Mouse (Mus musculus) cerebellum, adult 2 months (tissue): ENCODE results near the gene Snip1. TPM values are rescaled to one million over a fixed set of nuclear protein-coding genes. Genes with fewer than 3 reads are reported as not detected.

Experiments used
- DNase-seq, 2 experiments: peaks; one replicate each; pipeline ENCODE4 v3.0.0; 2021
- H3K27ac ChIP-seq: fragments of 200-500 bp; 2 replicates; pipeline ENCODE4 v1.5.1; 2012; ENCODE audit warnings: low read length, control low read depth, inconsistent platforms; ENCODE audit not compliant: insufficient read depth
- H3K27me3 ChIP-seq: fragments of 200-500 bp; 2 replicates; pipeline ENCODE4 v1.6.1; 2012; ENCODE audit warnings: inconsistent platforms, mild to moderate bottlenecking, low read length, moderate library complexity; ENCODE audit not compliant: control insufficient read depth, insufficient read depth
- H3K4me1 ChIP-seq: fragments of 200-500 bp; 2 replicates; pipeline ENCODE4 v1.6.1; 2011; ENCODE audit warnings: low read length; ENCODE audit not compliant: control insufficient read depth, insufficient read depth
- H3K4me3 ChIP-seq: fragments of 200-500 bp; replicated peaks from 2 replicates; pipeline ENCODE3; 2011; ENCODE audit warnings: mild to moderate bottlenecking, low read depth, low read length, control low read depth; ENCODE audit not compliant: insufficient read depth
- CTCF ChIP-seq: fragments of 200-500 bp; IDR thresholded peaks from 2 replicates; pipeline ENCODE4 v1.5.1; 2011; ENCODE audit warnings: low read depth, mild to moderate bottlenecking, control low read depth, low read length, moderate library complexity, borderline replicate concordance; ENCODE audit not compliant: insufficient read depth
- POLR2A ChIP-seq: fragments of 200-500 bp; IDR thresholded peaks from 2 replicates; pipeline ENCODE4 v1.6.1; 2011; ENCODE audit warnings: low read length, control low read depth, borderline replicate concordance; ENCODE audit not compliant: insufficient read depth
- WGBS: fragments of 180-500 bp; shearing (Covaris S2); methylation state at CpG from one replicate; pipeline ENCODE4 v1.1.7; 2018; 5-methylcytosine and 5-hydroxymethylcytosine counted together
- polyA plus RNA-seq: library from polyadenylated mRNA; depleted of rRNA; stranded (reverse); fragments of >200 nt; gene quantifications from 2 replicates; pipeline ENCODE4 v1.2.3, GENCODE M21; 2012

Snip1 gene
- polyA plus RNA-seq, 1 experiment, result 13.5 TPM

- Histone ChIP-seq H3K27ac (no peak overlapping the region), H3K27me3 (no peaks in the 10 kb centered on the region), H3K4me3 (no peak overlapping the region), H3K4me1 (peaks cover 26% of the 10 kb centered on the region)
- no peak for TF ChIP-seq POLR2A
- TF ChIP-seq CTCF, result peak; percentile 78
- DNase-seq, result peak; percentile 69 to 79
- 13% methylated on average over 6 of the region's 6 CpGs for WGBS
Measured at GRCm38 (mm10) chr4:125114638-125115037, 48.2 kb downstream of the Snip1 start.

- H3K27ac ChIP-seq, result no peak overlapping the region
- 63% methylated on average over 4 of the region's 4 CpGs for WGBS
- H3K4me1 ChIP-seq, result peaks cover 26% of the 10 kb centered on the region
- TF ChIP-seq POLR2A (no peak), CTCF (no peak)
- H3K27me3 ChIP-seq, result no peaks in the 10 kb centered on the region
- DNase-seq, result no peak
- H3K4me3 ChIP-seq, result no peak overlapping the region
Measured at GRCm38 (mm10) chr4:125115081-125115480, 48.6 kb downstream of the Snip1 start.

GRCm38 (mm10) chr4:125115710-125116089 is 49.2 kb downstream of the Snip1 start:
- Histone ChIP-seq H3K4me1 (peaks cover 26% of the 10 kb centered on the region), H3K4me3 (no peak overlapping the region), H3K27ac (no peak overlapping the region), H3K27me3 (no peaks in the 10 kb centered on the region)
- 51% methylated on average over 6 of the region's 6 CpGs for WGBS
- no peak for TF ChIP-seq CTCF
- no peak for TF ChIP-seq POLR2A
- peak in 1 of 2 experiments; percentile 32 for DNase-seq

GRCm38 (mm10) chr4:125116090-125116861 is 49.8 kb downstream of the Snip1 start:
- no peak overlapping the region for H3K4me3 ChIP-seq
- H3K27me3 ChIP-seq, result no peaks in the 10 kb centered on the region
- DNase-seq, result peak; percentile 59 to 72
- peak overlapping the region; percentile 5 for H3K27ac ChIP-seq
- 30% methylated on average over 9 of the region's 9 CpGs for WGBS
- H3K4me1 ChIP-seq, result peaks cover 26% of the 10 kb centered on the region
- no peak for TF ChIP-seq POLR2A
- no peak for TF ChIP-seq CTCF

- TF ChIP-seq CTCF (no peak), POLR2A (no peak)
- no peak for DNase-seq
- Histone ChIP-seq H3K4me3 (no peak overlapping the region), H3K4me1 (peaks cover 26% of the 10 kb centered on the region), H3K27ac (peak overlapping the region; percentile 5; the same call in 1 of the 2 replicates), H3K27me3 (no peaks in the 10 kb centered on the region)
- WGBS, result 44% methylated on average over 13 of the region's 13 CpGs
Measured at GRCm38 (mm10) chr4:125116929-125117328, 50.5 kb downstream of the Snip1 start.

- no peak for DNase-seq
- H3K4me1 ChIP-seq, result peaks cover 26% of the 10 kb centered on the region
- H3K27ac ChIP-seq, result no peak overlapping the region
- no peak overlapping the region for H3K4me3 ChIP-seq
- TF ChIP-seq POLR2A, result no peak
- no peak for TF ChIP-seq CTCF
- no peaks in the 10 kb centered on the region for H3K27me3 ChIP-seq
- WGBS, result 85% methylated on average over 7 of the region's 7 CpGs
Measured at GRCm38 (mm10) chr4:125117902-125118320, 51.4 kb downstream of the Snip1 start.

- TF ChIP-seq POLR2A, result no peak
- no peak for TF ChIP-seq CTCF
- no peak for DNase-seq
- no peak overlapping the region for H3K27ac ChIP-seq
- no peaks in the 10 kb centered on the region for H3K27me3 ChIP-seq
- 59% methylated on average over 10 of the region's 10 CpGs for WGBS
- no peak overlapping the region for H3K4me3 ChIP-seq
- H3K4me1 ChIP-seq, result peaks cover 26% of the 10 kb centered on the region
Measured at GRCm38 (mm10) chr4:125119070-125119469, 52.6 kb downstream of the Snip1 start.

GRCm38 (mm10) chr4:125119721-125120120 is 53.2 kb downstream of the Snip1 start:
- WGBS, result 74% methylated on average over 11 of the region's 11 CpGs
- TF ChIP-seq POLR2A (no peak), CTCF (no peak)
- H3K4me3 ChIP-seq, result no peak overlapping the region

More at GRCm38 (mm10) chr4:125119721-125120120, 53.2 kb downstream of the Snip1 start:
- Histone ChIP-seq H3K27me3 (no peaks in the 10 kb centered on the region), H3K4me1 (peaks cover 23% of the 10 kb centered on the region), H3K27ac (no peak overlapping the region)
- no peak for DNase-seq
